Mouse (Mus musculus) forebrain, embryonic 10.5 days (tissue): ENCODE data around the gene Apoc2. TPM values are rescaled to one million over a fixed set of nuclear protein-coding genes. Genes with fewer than 3 reads are reported as not detected.
A peak's percentile ranks its signal among the peaks of the same experiment; 100 is the strongest.

Source experiments
- DNase-seq: peaks from one replicate; pipeline ENCODE4 v3.0.0-alpha.2; 2017; ENCODE audit warnings: low spot score; ENCODE audit errors: extremely low spot score
- H3K27ac ChIP-seq: fragments of 300-500 bp; sonication (generic); 2 replicates; pipeline ENCODE4 v1.5.1; 2016; ENCODE audit warnings: mild to moderate bottlenecking
- H3K27me3 ChIP-seq: fragments of 300-500 bp; sonication (generic); 2 replicates; pipeline ENCODE4 v1.6.1; 2016; ENCODE audit warnings: mild to moderate bottlenecking; ENCODE audit not compliant: poor library complexity, severe bottlenecking
- H3K36me3 ChIP-seq: fragments of 300-500 bp; sonication (generic); replicated peaks from 2 replicates; pipeline ENCODE4 v1.6.1; 2016; ENCODE audit warnings: mild to moderate bottlenecking, moderate library complexity
- H3K4me1 ChIP-seq: fragments of 300-500 bp; sonication (generic); 2 replicates; pipeline ENCODE4 v1.6.1; 2016
- H3K4me3 ChIP-seq: fragments of 300-500 bp; sonication (generic); 2 replicates; pipeline ENCODE4 v1.5.1; 2016; ENCODE audit warnings: mild to moderate bottlenecking, moderate library complexity
- H3K9me3 ChIP-seq: fragments of 300-500 bp; sonication (generic); 2 replicates; pipeline ENCODE4 v1.6.1; 2016; ENCODE audit warnings: mild to moderate bottlenecking, moderate library complexity
- WGBS: fragments of 180-500 bp; shearing (Covaris S2); methylation state at CpG from one replicate; pipeline ENCODE4 v1.1.7; 2016; 5-methylcytosine and 5-hydroxymethylcytosine counted together
- polyA plus RNA-seq: library from polyadenylated mRNA; unstranded; fragments of >200 nt; fragmentation: Nextera tagmentation; extraction: Ambion mirVana; gene quantifications from 2 replicates; pipeline ENCODE4 v1.2.1, GENCODE M21; 2016

Gene Apoc2
- polyA plus RNA-seq, 1 experiment from 2014 or later = not detected

DNA sequence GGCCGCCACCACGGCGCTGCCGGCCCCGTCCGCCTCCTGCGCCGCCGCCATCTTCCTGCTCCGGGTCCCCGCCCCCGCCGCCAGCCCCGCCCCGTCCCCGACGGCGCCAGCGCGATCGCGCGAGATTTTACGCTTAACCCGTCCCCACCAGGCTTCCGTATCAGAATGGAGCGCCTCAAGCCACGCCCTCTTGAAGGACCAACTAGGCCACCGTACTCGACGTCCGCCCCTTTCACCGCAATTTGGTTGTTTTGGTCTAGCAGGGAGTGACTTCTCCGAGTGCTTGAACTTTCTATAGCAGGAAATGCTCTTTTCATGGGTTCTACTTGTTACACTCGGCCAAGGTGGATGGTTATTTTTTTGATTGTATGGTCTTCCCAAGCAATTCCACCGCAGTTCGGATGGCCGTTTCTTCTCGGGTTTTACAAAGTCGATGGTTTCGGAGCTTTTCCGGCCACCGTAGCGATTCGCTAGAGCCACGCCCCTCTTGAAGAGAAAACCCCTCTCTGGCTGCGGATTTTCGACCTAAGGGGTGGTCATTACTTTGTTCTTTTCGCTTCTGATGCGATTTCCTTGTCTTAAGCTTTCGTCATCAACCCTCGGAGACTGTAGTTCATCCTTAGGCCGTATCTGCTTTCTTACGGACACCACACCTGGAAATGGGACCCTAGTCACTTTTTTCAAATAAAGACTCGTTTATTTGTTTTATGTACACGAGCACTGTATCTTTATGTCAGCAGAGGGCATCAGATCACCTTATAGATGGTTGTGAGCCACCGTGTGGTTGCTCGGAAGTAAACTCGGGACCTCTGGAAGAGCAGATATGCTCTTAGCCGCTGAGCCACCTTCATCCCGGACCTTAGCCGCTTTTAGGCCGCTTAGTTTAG lies 12.5 kb downstream of the Apoc2 start, which contains the start of gene Clptm1:
Clptm1 (minus strand) TSS at position 79 of the 887 bp plus-strand sequence.
- H3K27me3 ChIP-seq = no peaks in the 10 kb centered on the region
- peaks cover 25% of the 10 kb centered on the region for H3K36me3 ChIP-seq
- WGBS = under 1% methylated on average over 63 of the region's 63 CpGs
- no peaks in the 10 kb centered on the region for H3K9me3 ChIP-seq
- H3K4me1 ChIP-seq = peaks cover 28% of the 10 kb centered on the region
- peak within 1 kb of the TSS; percentile 93 for H3K27ac ChIP-seq
- peak within 1 kb of the TSS; percentile 100 for H3K4me3 ChIP-seq
- peak; percentile 98 for DNase-seq

DNA sequence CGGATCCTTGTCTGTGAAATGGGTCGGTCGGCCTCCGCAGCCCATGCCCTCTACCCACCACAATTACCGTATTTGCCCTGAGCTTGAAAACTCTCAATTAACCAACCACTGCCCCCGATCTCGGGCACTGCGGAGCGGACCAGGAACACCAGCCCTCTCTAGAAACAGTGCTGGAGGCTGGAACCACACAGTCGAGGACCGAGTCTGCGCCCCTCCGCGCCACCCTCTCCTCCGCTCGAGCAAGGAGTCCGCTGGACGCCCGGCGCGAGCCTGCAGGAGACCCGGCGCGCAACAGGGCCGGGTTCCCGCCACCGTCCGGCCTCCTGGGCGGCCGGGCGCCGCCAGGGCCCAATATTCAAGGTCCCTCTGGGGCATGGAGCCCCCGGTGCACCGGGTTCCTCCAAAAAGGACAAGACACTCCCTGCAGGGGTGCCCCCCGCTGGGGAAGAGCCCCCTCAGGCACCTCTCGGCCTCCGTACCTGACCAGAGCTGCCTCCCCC lies 13.2 kb downstream of the Apoc2 start:
- H3K27me3 ChIP-seq = no peaks in the 10 kb centered on the region
- DNase-seq = no peak
- H3K4me3 ChIP-seq = peak overlapping the region; percentile 100
- H3K27ac ChIP-seq = peak overlapping the region; percentile 93
- H3K4me1 ChIP-seq = peaks cover 27% of the 10 kb centered on the region
- H3K9me3 ChIP-seq = no peaks in the 10 kb centered on the region
- WGBS = under 1% methylated on average over 37 of the region's 37 CpGs
- peaks cover 32% of the 10 kb centered on the region for H3K36me3 ChIP-seq

DNA sequence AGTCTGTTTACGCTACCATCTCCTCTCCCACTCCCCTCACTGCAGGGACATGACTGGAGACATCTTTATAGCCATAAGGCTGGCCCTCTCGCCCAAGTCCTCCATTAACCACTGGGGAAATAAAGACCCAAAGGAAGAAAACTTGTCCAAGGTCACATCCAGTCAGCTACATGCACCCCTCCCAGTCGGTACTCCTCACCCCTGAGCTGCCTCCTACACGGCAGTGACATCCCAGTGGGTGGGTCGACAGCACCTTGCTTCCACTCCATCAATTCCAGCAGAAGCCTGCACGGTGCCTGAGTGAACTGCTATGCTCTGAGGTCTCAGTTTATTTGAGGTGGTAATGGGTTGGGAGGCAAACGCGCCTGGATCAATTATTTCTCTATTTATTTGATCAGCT lies 13.8 kb downstream of the Apoc2 start:
- H3K27me3 ChIP-seq = no peaks in the 10 kb centered on the region
- H3K27ac ChIP-seq = peak overlapping the region; percentile 93
- 24% methylated on average over 8 of the region's 8 CpGs for WGBS
- peaks cover 38% of the 10 kb centered on the region for H3K36me3 ChIP-seq
- H3K4me1 ChIP-seq = peaks cover 22% of the 10 kb centered on the region
- H3K9me3 ChIP-seq = no peaks in the 10 kb centered on the region
- H3K4me3 ChIP-seq = peak overlapping the region; percentile 100
- DNase-seq = no peak

DNA sequence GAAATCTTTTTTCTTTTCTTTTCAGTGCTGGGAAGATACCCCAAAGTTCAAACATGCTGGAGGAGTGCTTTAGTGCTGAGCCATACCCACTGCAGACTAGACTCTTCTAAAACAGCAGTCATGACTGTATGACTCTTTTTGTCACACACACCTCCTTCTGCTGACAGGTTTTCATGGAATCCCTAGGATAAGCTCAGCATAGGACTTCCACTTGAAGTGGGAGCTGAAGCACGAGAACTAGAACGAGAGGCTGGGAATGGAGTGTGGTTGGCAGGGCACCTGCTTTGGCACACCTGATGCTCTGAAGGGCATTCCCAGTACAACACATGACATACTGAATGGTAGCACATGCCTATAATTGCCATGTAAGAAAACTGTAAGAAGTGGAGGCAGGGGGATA lies 25.1 kb downstream of the Apoc2 start:
- no peaks in the 10 kb centered on the region for H3K27me3 ChIP-seq
- peaks cover 91% of the 10 kb centered on the region for H3K36me3 ChIP-seq
- no peak for DNase-seq
- H3K4me3 ChIP-seq = no peak overlapping the region
- no peaks in the 10 kb centered on the region for H3K9me3 ChIP-seq
- 94% methylated on average over 2 of the region's 2 CpGs for WGBS
- no peak overlapping the region for H3K27ac ChIP-seq
- H3K4me1 ChIP-seq = no peaks in the 10 kb centered on the region

DNA sequence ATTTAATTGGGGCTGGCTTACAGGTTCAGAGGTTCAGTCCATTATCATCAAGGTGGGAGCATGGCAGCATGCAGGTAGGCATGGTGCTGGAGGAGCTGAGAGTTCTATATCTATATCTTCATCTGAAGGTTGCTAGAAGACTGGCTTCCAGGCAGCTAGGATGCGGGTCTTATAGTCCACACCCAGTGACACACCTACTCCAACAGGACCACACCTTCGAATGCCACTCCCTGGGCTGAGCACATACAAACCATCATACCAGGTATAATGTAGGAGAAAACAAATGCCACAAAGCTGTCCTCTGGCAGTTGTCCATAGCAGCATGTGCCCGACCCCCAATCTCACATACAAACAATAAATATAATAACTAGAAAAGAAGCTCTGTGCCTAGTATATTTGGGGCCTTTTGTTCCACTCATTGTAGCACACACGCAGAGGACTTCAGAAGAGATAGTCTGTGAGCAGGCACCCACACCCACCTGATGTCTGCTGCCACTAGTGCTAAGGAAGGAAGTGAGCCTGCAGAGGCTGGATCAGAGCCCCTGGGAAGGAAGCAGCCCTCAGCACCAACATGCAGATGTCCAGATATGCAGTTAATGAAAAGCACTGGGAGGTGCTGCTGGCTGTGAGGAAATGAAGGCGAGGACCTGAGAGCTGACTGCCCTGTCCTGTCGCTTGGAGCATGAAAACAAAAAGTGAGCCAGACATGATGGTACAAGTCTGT lies 26.5 kb downstream of the Apoc2 start:
- H3K9me3 ChIP-seq = no peaks in the 10 kb centered on the region
- peaks cover 99% of the 10 kb centered on the region for H3K36me3 ChIP-seq
- no peak overlapping the region for H3K27ac ChIP-seq
- WGBS = 91% methylated on average over 6 of the region's 6 CpGs
- no peak for DNase-seq
- no peaks in the 10 kb centered on the region for H3K27me3 ChIP-seq
- no peaks in the 10 kb centered on the region for H3K4me1 ChIP-seq
- no peak overlapping the region for H3K4me3 ChIP-seq

DNA sequence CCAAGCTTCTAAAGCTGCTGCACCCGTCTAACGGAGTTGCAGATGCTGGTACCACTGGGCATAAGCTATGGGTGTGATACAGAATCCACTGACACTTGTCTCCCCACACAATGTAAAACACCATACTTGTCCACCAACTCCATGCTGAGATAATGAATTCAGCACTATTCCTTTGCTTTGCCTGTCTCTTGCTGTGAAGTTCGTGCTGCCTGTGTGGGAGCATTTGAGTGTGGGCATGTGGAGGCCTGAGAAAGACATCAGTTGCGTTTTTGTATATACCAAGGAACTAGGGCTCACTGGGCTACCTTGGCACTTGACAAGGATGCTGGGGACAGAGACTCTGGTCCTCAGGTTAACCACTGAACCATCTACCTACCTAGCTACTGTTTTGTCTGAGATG lies 36.5 kb downstream of the Apoc2 start:
- H3K9me3 ChIP-seq = no peaks in the 10 kb centered on the region
- H3K4me3 ChIP-seq = no peak overlapping the region
- H3K36me3 ChIP-seq = peaks cover 100% of the 10 kb centered on the region
- no peaks in the 10 kb centered on the region for H3K27me3 ChIP-seq
- no peak for DNase-seq
- H3K4me1 ChIP-seq = no peaks in the 10 kb centered on the region
- WGBS = 94% methylated on average over 4 of the region's 4 CpGs
- H3K27ac ChIP-seq = no peak overlapping the region

DNA sequence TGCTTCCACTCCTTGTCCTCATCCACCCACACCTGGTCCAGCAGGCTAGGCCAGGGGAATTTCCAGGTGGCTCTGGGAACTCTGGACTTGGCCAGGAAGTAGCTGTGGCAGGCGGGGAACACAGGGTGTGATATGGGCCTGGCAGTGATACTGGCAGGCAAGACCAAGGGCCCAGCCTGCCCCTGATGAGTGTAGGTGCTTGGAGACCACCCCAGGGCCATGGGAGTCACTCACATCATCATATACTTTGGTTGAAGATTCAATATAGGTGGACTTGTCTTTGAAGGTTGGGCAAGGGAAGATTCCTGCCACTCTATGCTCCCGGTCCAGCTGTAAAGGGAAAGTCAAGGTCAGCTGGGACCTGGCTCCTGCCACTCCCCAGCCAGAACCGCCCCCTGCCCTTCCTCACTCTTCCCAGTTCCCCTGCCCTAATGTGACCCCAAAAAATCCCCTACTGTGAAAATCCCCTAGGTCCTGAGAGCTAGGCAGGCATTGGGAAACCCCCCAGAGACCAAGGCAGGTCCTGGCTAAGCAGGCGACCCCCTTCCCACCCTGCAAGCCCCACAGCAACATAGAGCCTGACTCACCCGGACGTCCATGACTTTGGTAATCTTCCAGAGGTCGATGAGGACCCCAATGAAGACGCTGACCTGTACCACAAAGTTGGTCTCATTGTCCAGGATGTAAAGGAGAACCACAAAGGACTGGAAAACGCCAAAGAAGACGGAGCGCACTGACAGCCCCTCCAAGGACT lies 42.5 kb downstream of the Apoc2 start:
- no peaks in the 10 kb centered on the region for H3K9me3 ChIP-seq
- H3K36me3 ChIP-seq = peaks cover 85% of the 10 kb centered on the region
- H3K4me3 ChIP-seq = no peak overlapping the region
- no peaks in the 10 kb centered on the region for H3K4me1 ChIP-seq
- no peak for DNase-seq
- no peaks in the 10 kb centered on the region for H3K27me3 ChIP-seq
- 94% methylated on average over 11 of the region's 11 CpGs for WGBS
- no peak overlapping the region for H3K27ac ChIP-seq

DNA sequence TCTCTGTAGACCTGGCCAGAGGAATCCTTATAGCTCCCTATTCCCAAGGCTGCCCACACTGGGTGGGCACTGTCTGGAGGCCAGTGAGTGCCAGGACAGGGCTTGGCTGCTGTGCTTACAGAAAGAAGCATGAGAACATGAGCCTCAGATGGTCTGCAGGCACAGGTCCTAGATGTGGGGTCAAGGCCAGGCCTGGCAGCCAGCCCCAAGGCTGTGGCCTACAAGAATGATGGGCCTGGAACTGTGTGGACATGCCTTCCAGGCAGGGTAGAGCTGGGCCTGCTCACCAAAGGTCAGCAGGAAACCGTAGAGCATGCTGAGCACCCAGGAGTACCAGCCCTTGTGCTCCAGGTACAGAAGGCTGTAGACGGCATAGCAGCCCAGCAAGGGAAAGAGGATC lies 43.1 kb downstream of the Apoc2 start:
- Histone ChIP-seq H3K4me3 (no peak overlapping the region), H3K27ac (no peak overlapping the region), H3K27me3 (no peaks in the 10 kb centered on the region), H3K9me3 (no peaks in the 10 kb centered on the region), H3K36me3 (peaks cover 78% of the 10 kb centered on the region), H3K4me1 (peaks cover 4% of the 10 kb centered on the region)
- no peak for DNase-seq
- 95% methylated on average over 2 of the region's 2 CpGs for WGBS

DNA sequence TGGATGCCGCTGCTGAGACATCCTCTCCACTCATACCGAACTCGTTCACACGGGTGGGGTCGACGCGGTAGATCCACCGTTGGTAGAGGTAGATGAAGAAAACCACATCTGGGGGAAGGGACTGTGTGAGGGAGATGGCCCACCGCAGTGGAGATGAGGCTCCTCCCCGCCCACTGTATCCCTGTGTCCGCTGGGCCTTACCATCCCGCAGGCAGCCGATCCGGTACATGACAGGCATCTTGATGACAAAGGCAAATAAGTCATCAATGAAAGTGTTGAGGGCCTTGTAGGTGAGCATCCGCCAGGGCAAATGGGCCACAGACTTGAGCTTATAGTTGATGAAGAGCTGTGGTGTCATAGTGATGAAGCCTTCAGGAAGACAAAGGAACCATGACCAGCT lies 43.9 kb downstream of the Apoc2 start:
- H3K4me3 ChIP-seq = no peak overlapping the region
- no peak for DNase-seq
- H3K27ac ChIP-seq = no peak overlapping the region
- H3K36me3 ChIP-seq = peaks cover 71% of the 10 kb centered on the region
- WGBS = 96% methylated on average over 15 of the region's 15 CpGs
- H3K9me3 ChIP-seq = no peaks in the 10 kb centered on the region
- H3K27me3 ChIP-seq = no peaks in the 10 kb centered on the region
- H3K4me1 ChIP-seq = peaks cover 11% of the 10 kb centered on the region

DNA sequence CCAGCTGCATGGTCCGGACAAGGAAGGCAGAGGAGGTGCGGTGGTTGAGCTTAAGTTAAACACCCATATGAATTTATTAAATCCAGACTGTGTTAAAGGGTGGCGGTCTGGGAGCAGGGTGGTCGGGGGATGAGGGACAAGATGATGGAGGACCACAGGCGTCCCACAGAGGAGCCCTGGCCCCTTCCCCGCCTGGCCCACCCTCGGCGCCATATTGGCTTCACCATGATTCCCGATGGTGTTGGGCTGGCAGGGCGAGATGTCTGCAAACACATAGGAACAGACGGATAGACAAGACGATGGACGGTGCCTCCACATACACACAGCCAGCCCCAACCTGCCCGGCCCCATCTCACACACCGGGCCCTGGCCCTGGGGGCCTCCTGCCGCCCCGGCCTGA lies 44.5 kb downstream of the Apoc2 start:
- Histone ChIP-seq H3K4me3 (no peak overlapping the region), H3K27ac (no peak overlapping the region), H3K4me1 (peaks cover 18% of the 10 kb centered on the region), H3K9me3 (no peaks in the 10 kb centered on the region), H3K27me3 (no peaks in the 10 kb centered on the region), H3K36me3 (peaks cover 64% of the 10 kb centered on the region)
- no peak for DNase-seq
- WGBS = 92% methylated on average over 17 of the region's 17 CpGs

DNA sequence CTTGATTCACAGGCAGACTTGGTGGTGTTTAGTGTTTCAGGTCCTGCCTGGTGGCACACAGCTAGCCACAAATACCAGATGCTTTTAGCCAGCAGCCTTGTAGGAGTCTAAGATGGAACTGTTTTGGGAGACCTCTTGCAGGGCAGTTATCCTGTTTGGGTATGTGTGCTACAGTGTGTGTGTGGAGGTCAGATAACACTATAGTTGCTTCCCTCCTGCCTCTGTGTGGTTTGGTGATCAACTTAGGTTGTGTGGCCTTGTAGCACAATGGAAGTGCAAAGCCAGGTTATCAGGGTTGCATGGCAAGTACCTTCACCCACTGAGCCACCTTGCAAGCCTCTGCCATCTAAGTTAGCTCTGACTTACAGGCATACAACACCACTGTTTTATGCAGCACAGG lies 45.0 kb downstream of the Apoc2 start:
- no peaks in the 10 kb centered on the region for H3K27me3 ChIP-seq
- H3K4me3 ChIP-seq = no peak overlapping the region
- H3K36me3 ChIP-seq = peaks cover 59% of the 10 kb centered on the region
- H3K4me1 ChIP-seq = peaks cover 22% of the 10 kb centered on the region
- DNase-seq = no peak
- H3K27ac ChIP-seq = no peak overlapping the region
- no peaks in the 10 kb centered on the region for H3K9me3 ChIP-seq

DNA sequence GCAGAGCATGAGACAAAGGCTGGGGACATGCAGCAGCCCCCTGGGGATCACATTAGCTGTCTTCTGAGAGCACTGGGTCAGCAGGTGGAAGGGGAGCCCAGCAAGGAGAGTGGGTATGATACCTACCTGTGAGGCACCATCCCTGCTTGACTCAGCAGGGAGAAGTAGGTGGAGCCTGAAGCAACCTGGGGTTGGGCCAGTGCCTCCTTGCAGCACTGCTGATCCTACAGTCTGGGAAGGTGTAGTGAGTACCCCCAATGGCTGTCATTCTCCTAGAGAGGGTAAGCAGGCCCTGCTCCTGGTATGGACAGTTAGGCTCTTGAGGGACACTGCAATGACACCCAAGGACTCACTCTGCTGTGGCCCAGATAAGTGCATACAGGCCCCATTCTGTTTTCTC lies 45.5 kb downstream of the Apoc2 start:
- H3K4me3 ChIP-seq = no peak overlapping the region
- H3K36me3 ChIP-seq = peaks cover 55% of the 10 kb centered on the region
- H3K27ac ChIP-seq = no peak overlapping the region
- no peak for DNase-seq
- peaks cover 24% of the 10 kb centered on the region for H3K4me1 ChIP-seq
- no peaks in the 10 kb centered on the region for H3K27me3 ChIP-seq
- no peaks in the 10 kb centered on the region for H3K9me3 ChIP-seq
